Mouse (Mus musculus) forebrain, embryonic 10.5 days (tissue): Measurements from ENCODE around the gene B3gat3. TPM values are rescaled to one million over a fixed set of nuclear protein-coding genes. Genes with fewer than 3 reads are reported as not detected.
"Not testable (repeated sequence)": the region's sequence is repeated elsewhere in the genome, so short reads cannot be mapped to it uniquely, and the experiment has no call there.

Experiments used
- DNase-seq: peaks from one replicate; pipeline ENCODE4 v3.0.0-alpha.2; 2017; ENCODE audit warnings: low spot score; ENCODE audit errors: extremely low spot score
- H3K27ac ChIP-seq: fragments of 300-500 bp; sonication (generic); 2 replicates; pipeline ENCODE4 v1.5.1; 2016; ENCODE audit warnings: mild to moderate bottlenecking
- H3K27me3 ChIP-seq: fragments of 300-500 bp; sonication (generic); 2 replicates; pipeline ENCODE4 v1.6.1; 2016; ENCODE audit warnings: mild to moderate bottlenecking; ENCODE audit not compliant: poor library complexity, severe bottlenecking
- H3K36me3 ChIP-seq: fragments of 300-500 bp; sonication (generic); replicated peaks from 2 replicates; pipeline ENCODE4 v1.6.1; 2016; ENCODE audit warnings: mild to moderate bottlenecking, moderate library complexity
- H3K4me1 ChIP-seq: fragments of 300-500 bp; sonication (generic); 2 replicates; pipeline ENCODE4 v1.6.1; 2016
- H3K4me3 ChIP-seq: fragments of 300-500 bp; sonication (generic); 2 replicates; pipeline ENCODE4 v1.5.1; 2016; ENCODE audit warnings: mild to moderate bottlenecking, moderate library complexity
- H3K9me3 ChIP-seq: fragments of 300-500 bp; sonication (generic); 2 replicates; pipeline ENCODE4 v1.6.1; 2016; ENCODE audit warnings: mild to moderate bottlenecking, moderate library complexity
- WGBS: fragments of 180-500 bp; shearing (Covaris S2); methylation state at CpG from one replicate; pipeline ENCODE4 v1.1.7; 2016; 5-methylcytosine and 5-hydroxymethylcytosine counted together
- polyA plus RNA-seq: library from polyadenylated mRNA; unstranded; fragments of >200 nt; fragmentation: Nextera tagmentation; extraction: Ambion mirVana; gene quantifications from 2 replicates; pipeline ENCODE4 v1.2.1, GENCODE M21; 2016

Gene B3gat3
- polyA plus RNA-seq, 1 experiment from 2014 or later = 49.6 TPM

DNA sequence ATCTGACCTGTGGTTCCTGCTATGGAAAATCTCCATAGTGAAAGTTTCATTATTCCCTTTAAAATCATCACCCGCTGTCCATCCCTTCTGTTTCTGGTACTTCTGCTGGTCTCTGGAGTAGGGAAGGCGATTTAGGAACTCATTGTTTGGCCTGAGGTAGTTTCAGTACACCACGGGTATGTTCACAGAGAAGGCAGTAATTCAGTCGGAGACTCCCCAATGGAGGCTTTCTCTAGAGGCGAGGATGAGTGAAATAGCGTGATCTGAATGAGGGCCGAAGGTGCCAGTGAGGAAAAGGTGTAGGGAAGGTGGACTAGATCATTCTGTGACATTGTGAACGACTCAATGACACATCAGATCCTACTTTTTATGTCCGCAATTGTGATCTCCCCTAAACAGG, 34.0 kb downstream of the B3gat3 start:
- H3K4me1 ChIP-seq = peaks cover 32% of the 10 kb centered on the region
- peaks cover 78% of the 10 kb centered on the region for H3K36me3 ChIP-seq
- WGBS = 10% methylated on average over 9 of the region's 9 CpGs
- DNase-seq = no peak
- H3K27ac ChIP-seq = peak overlapping the region; percentile 88
- H3K27me3 ChIP-seq = no peaks in the 10 kb centered on the region
- peak overlapping the region; percentile 84 for H3K4me3 ChIP-seq
- no peaks in the 10 kb centered on the region for H3K9me3 ChIP-seq

DNA sequence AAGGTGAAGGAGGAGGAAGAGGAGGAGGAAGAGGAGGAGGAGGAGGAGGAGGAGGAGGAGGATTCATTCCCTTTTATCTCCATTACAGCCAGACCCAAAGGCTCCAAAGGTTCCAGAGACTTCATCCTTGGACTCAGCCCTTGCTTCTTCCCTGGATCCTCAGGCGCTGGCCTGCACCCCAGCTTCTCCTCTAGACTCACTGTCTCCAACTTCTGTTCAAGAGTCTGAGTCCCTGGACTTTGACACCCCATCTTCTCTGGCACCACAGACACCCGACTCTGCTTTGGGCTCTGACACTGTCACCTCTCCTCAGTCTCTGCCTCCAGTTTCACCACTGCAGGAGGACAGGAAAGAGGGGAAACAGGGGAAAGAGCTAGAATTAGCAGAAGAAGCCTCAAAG, 42.1 kb downstream of the B3gat3 start:
- 88% methylated on average over 2 of the region's 2 CpGs for WGBS
- Histone ChIP-seq H3K27ac (no peak overlapping the region), H3K9me3 (no peaks in the 10 kb centered on the region), H3K27me3 (no peaks in the 10 kb centered on the region), H3K4me1 (peaks cover 14% of the 10 kb centered on the region), H3K36me3 (peaks cover 90% of the 10 kb centered on the region), H3K4me3 (no peak overlapping the region)
- DNase-seq = no peak

DNA sequence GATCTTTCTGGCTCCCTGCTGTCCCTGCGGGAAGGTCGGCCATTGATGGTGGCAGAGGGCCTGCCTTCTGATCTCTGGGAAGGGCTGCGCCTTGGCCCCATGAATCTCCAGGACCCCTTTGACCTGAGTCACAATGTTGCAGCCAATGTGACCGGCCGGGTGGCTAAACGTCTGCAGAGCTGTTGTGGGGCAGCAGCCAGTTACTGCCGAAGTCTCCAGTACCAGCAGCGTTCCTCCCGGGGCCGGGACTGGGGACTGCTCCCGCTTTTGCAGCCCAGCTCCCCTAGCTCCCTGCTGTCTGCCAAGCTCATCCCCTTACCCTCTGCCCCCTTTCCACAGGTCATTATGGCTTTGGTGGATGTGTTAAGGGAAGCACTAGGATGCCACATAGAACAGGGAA, 44.9 kb downstream of the B3gat3 start:
- Histone ChIP-seq H3K27ac (no peak overlapping the region), H3K9me3 (no peaks in the 10 kb centered on the region), H3K4me1 (peaks cover 30% of the 10 kb centered on the region), H3K27me3 (no peaks in the 10 kb centered on the region), H3K4me3 (peak overlapping the region; percentile 90; the same call in 1 of the 2 replicates), H3K36me3 (peaks cover 80% of the 10 kb centered on the region)
- WGBS = 91% methylated on average over 11 of the region's 11 CpGs
- no peak for DNase-seq

DNA sequence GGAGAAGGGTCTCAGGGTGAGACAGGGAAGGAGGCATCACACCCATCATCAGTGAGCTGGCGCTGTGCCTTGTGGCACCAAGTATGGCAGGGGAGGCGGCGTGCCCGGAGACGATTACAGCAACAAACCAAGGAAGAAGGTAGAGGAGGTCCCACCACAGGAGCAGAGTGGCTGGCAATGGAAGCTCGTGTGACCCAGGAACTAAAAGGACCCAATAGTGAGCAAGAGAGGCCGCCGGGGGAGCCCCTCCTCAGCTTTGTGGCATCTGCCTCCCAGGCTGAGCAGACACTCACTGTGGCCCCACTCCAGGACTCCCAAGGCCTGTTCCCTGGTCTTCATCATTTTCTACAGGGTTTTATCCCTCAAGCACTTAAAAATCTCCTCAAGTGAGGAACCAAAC, 45.6 kb downstream of the B3gat3 start:
- Histone ChIP-seq H3K36me3 (peaks cover 80% of the 10 kb centered on the region), H3K9me3 (no peaks in the 10 kb centered on the region), H3K4me1 (peaks cover 30% of the 10 kb centered on the region), H3K4me3 (peak overlapping the region; percentile 90), H3K27ac (peak overlapping the region; percentile 94), H3K27me3 (no peaks in the 10 kb centered on the region)
- WGBS = 88% methylated on average over 8 of the region's 8 CpGs
- DNase-seq = no peak

DNA sequence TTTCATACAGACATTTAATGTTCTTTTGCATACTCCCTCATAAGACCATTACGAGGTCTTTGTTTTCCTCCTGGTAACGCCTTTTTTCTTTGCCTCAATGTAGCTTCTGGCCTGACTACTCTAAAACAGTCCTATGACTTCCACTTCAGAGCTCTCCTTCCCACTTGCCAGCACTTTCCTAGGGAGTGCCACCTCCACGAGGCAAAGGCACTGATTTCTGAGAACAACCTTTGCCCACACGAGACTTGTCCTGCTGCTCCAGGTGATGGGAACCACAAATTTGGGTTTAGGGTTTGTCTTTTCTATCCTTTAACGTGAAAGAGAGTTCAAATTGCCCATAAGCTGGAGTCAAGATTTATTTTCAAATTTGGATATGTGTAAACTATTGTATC, 46.0 kb downstream of the B3gat3 start:
- Histone ChIP-seq H3K27me3 (no peaks in the 10 kb centered on the region), H3K27ac (peak overlapping the region; percentile 94), H3K9me3 (no peaks in the 10 kb centered on the region), H3K4me1 (peaks cover 30% of the 10 kb centered on the region), H3K4me3 (peak overlapping the region; percentile 90), H3K36me3 (peaks cover 80% of the 10 kb centered on the region)
- WGBS = 51% methylated on average over 5 of the region's 5 CpGs
- no peak for DNase-seq

DNA sequence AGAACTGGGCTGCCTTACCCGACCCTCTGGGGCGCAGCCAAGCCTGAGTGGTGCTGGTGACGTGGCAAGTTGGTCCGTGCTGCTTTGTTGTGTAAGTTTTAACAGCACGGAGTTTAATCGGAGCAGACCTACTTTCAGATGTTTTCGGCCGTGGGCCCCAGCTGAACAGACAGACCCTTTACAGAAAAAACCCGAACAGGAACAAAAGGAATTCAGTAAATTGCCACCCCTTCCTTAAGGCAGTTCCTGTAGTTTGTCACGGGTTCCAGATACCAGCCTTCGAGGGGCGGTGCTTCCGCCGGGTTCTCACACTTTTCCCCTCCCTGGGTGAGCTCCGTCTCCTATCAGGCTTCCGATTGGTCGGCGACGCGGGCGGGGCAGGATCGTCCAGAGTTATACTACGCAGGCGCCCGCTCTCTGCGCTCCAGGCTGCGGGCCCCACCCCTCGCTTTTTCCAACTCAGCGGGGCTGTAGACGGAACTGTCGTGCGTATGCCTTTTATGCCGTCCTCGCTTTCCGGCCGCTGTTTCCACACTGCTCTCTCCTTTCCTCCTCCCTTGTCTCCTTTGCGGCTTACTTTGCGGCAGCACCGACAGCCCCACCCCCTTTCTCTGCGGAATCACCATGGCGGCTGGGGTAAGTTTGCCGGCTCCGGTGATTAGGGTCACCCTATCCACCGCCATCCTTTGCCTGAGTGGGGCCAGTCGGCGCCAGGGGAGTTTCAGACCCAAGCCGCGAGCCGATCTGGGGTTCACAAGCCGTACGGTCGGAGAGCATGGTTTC, 46.6 kb downstream of the B3gat3 start, which contains the start of gene Eef1g:
Eef1g (plus strand) TSS at position 452 of the 783 bp plus-strand sequence.
- DNase-seq = peak; percentile 99
- WGBS = 2% methylated on average over 52 of the region's 52 CpGs
- peaks cover 80% of the 10 kb centered on the region for H3K36me3 ChIP-seq

DNA sequence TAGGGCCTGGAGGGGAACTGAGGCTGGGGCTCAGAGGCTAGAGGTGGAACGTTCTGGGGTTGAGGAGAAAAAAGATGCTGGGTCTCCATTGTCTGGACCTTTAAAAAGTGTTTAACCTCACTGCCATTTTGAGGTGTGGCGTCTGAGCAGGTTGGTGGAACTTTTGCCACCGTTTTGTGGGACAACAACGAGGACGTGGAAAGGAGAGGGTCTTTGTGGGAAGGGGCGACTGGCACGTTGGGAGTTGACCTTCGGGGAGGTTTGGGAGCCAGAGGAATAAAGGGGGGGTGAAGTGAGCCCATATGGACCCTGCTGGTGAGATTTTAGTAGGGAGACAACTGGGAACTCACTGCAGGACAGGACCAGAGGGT, 47.2 kb downstream of the B3gat3 start:
- H3K4me3 ChIP-seq = peak overlapping the region; percentile 90
- DNase-seq = no peak
- H3K4me1 ChIP-seq = peaks cover 30% of the 10 kb centered on the region
- peaks cover 80% of the 10 kb centered on the region for H3K36me3 ChIP-seq
- peak overlapping the region; percentile 94 for H3K27ac ChIP-seq
- H3K27me3 ChIP-seq = no peaks in the 10 kb centered on the region
- 0% methylated on average over 8 of the region's 8 CpGs for WGBS
- H3K9me3 ChIP-seq = no peaks in the 10 kb centered on the region

More for the DNA sequence above, 46.6 kb downstream of the B3gat3 start, which contains the start of gene Eef1g:
- peak within 1 kb of the TSS; percentile 90 for H3K4me3 ChIP-seq
- peaks cover 30% of the 10 kb centered on the region for H3K4me1 ChIP-seq
- H3K9me3 ChIP-seq = no peaks in the 10 kb centered on the region
- H3K27me3 ChIP-seq = no peaks in the 10 kb centered on the region
- H3K27ac ChIP-seq = peak within 1 kb of the TSS; percentile 94

DNA sequence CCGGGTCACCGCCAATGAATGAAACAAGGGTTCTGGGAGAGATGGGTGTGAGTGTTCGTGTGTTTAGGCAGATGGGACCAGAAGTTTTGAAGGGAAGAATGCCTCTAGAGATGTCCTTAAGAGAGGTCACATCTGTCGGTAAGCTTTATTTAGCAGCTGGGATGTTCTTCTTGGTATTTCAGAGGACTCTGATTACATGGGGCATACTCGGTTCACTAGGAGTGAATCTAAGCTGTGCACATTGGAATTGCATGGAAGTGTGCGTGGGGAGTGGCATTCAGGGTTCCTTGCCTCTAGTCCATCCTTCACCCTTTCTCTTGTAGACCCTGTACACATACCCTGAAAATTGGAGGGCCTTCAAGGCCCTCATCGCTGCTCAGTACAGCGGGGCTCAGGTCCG, 47.7 kb downstream of the B3gat3 start:
- no peak for DNase-seq
- H3K36me3 ChIP-seq = peaks cover 80% of the 10 kb centered on the region
- peak overlapping the region; percentile 94 for H3K27ac ChIP-seq
- H3K4me1 ChIP-seq = peaks cover 30% of the 10 kb centered on the region
- H3K4me3 ChIP-seq = peak overlapping the region; percentile 90
- WGBS = 7% methylated on average over 9 of the region's 9 CpGs
- H3K9me3 ChIP-seq = no peaks in the 10 kb centered on the region
- H3K27me3 ChIP-seq = no peaks in the 10 kb centered on the region

DNA sequence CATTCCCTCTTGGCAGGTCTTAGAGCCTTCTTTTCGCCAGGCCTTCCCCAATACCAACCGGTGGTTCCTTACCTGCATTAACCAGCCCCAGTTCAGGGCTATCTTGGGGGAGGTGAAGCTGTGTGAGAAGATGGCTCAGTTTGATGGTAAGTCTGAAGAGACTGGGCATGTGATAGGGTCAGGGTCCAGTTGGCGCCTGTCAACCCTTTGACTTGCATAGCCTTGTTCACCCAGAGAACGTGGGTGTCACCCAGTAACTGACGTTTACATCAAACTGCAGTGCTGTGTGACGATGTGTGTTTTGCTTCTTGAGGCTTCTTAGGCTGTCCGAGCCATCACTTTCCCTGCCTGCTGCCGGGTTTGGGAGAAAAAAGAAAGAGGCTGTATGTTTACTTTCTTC, 52.3 kb downstream of the B3gat3 start:
- not testable (repeated sequence) for H3K4me3 ChIP-seq, H3K27ac ChIP-seq, DNase-seq, H3K27me3 ChIP-seq, H3K9me3 ChIP-seq
- Histone ChIP-seq H3K36me3 (peaks cover 92% of the 10 kb centered on the region), H3K4me1 (peaks cover 16% of the 10 kb centered on the region)
- 90% methylated on average over 8 of the region's 8 CpGs for WGBS

DNA sequence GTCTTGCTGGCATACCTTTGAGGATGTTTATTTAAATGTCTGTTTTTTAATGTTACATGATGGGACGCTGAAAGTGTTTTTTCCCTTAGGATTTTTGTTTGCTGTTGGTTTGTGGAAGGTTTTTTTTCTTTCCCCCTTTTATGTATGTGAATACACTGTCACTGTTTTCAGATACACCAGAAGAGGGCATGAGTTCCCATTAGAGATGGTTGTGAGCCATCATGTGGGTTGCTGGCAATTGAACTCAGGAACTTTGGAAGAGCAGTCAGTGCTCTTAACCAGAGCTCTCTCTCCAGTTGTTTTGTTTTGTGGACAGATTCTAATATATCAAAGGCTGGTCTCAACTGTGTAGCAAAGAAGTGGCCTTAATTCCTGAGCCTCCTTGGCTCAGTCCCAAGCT, 54.5 kb downstream of the B3gat3 start:
- Histone ChIP-seq H3K9me3 (no peaks in the 10 kb centered on the region), H3K27ac (no peak overlapping the region), H3K4me1 (no peaks in the 10 kb centered on the region; the same call in 1 of the 2 replicates), H3K36me3 (peaks cover 100% of the 10 kb centered on the region), H3K4me3 (no peak overlapping the region), H3K27me3 (no peaks in the 10 kb centered on the region)
- no peak for DNase-seq
- 88% methylated on average over 1 of the region's 1 CpGs for WGBS

DNA sequence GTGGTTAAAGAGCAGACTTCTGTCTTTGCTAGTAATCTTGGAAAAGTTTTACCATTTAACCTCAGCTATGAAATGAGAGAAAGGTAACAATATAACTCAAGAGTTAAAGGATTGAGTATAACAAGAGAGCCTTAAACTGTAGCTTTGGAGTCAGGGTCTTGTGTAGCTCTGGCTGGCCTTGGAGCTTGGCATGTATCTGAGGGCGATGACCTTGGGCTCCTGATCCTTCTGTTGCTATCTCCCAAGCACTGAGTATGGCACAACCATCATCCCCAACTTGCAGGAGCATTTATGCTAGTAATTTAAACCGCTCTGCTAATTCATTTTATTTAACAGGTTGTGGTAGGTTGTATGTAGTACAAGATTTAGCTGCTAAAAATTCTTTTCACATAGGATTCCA, 55.3 kb downstream of the B3gat3 start:
- no peaks in the 10 kb centered on the region; the same call in 1 of the 2 replicates for H3K4me1 ChIP-seq
- no peak overlapping the region for H3K27ac ChIP-seq
- 96% methylated on average over 2 of the region's 2 CpGs for WGBS
- DNase-seq = no peak
- peaks cover 100% of the 10 kb centered on the region for H3K36me3 ChIP-seq
- no peaks in the 10 kb centered on the region for H3K27me3 ChIP-seq
- H3K4me3 ChIP-seq = no peak overlapping the region
- H3K9me3 ChIP-seq = no peaks in the 10 kb centered on the region

DNA sequence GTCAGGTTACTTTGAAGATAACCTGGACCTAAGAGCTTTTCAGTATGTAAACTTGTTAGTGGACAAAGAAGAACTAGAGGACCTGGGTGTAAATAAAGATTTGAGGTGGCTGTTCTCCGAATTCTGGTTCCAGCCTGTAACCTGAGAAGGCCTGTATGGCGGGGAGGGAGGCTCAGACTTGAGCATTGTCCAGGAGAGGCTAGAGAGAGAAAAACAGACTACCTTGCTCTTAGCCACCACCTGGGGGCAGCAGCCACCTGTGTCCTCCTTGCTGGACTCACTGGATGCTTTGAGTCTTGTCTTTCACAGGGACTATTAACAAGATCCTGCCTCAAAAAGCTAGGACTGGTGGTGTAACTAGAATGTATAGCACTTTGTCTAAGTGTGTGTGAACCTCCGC, 56.4 kb downstream of the B3gat3 start:
- DNase-seq = no peak
- 56% methylated on average over 3 of the region's 3 CpGs for WGBS

More for the DNA sequence above, 56.4 kb downstream of the B3gat3 start:
- no peaks in the 10 kb centered on the region for H3K27me3 ChIP-seq
- H3K9me3 ChIP-seq = no peaks in the 10 kb centered on the region
- peaks cover 99% of the 10 kb centered on the region for H3K36me3 ChIP-seq
- H3K4me1 ChIP-seq = peaks cover 4% of the 10 kb centered on the region; the same call in 1 of the 2 replicates
- no peak overlapping the region for H3K27ac ChIP-seq
- no peak overlapping the region for H3K4me3 ChIP-seq
